Mouse (Mus musculus) left cerebral cortex, postnatal 14 days (tissue): ENCODE measurements at regions not wholly inside any gene's neighbourhood (a gene's known extent, or its start where the extent isn't known, plus 50 kb on each side); places are given as distances from the start of the nearest gene placed in this dataset.

Source experiments
- DNase-seq, 2 experiments: peaks; one replicate each; pipeline ENCODE4 v3.0.0; 2021 to 2022; ENCODE audit warnings: low spot score in 2 of 2, mixed read lengths in 1 of 2
- intact Hi-C: fragments of 180-260 bp; cut with DNase I; formaldehyde crosslinking; loops from one replicate; pipeline ENCODE4 v1.15.1; 2025

DNA sequence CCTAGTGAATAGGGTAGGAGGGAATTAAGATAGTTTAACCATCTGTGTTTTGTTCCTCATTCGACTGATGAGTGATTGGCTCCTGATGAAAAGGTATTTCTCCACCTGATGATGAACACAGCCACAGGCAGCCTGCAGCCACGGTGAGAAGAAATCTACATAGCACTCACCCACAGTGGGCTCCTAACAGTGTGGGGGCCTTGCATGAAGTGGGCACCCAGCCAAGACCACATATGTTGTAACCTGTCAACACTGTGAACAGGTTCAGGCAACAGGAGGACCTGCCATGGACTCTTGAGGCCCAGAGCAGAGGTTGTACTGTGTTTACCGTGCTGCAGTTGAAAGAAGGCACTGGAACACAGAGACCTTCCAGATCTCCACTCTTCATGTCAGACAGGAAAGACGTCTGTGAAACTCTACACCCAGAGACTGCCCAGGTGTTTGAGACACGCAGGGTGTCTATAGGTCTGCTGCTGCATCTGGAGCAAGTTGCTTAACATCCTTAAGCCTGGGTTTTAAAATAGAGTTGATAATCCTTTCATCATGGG is 251.8 kb downstream of the Gm826 start:
- intact Hi-C loops: no loop called here
- no peak for DNase-seq

DNA sequence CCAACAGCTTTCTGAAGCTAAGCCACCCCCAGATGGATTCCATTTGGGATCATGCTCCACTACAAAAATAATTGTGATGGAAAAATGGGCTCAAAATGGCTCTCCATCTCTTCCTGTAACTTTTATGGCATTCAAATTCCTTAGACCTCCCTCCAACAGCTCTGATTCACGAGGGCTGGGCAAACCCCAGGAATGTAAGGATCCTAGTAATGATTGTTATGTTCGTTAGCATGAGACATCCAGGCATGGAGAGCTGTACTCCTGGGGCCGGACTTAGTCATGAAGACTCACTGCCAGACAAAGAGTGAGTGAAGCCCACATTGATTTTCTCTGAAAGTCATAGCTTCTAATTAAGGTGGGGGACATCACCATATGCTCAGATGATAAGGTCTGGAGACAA is 258.3 kb downstream of the Gm826 start:
- intact Hi-C loops: no loop called here
- no peak for DNase-seq

DNA sequence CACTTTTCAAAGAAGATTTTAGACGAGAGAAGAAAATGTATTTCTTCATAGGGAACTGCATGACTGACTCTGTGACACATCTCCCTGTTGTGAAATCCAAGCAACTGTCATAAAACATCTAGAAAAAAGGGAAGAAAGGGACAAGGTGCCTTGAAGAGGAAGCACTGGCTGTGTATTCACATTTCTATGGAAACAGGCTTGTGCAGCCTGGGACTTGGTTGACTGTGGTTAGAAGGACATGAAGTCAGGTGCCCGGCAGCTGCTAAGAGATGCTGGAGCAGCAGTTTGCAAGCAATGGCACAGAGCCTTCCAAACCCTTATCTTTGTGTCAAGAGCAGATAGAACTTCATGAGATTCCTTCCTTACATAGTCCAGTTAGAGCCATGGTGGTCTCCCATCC is 263.5 kb downstream of the Gm826 start:
- DNase-seq: peak in 1 of 2 experiments; percentile 7
- intact Hi-C loops: no loop called here

DNA sequence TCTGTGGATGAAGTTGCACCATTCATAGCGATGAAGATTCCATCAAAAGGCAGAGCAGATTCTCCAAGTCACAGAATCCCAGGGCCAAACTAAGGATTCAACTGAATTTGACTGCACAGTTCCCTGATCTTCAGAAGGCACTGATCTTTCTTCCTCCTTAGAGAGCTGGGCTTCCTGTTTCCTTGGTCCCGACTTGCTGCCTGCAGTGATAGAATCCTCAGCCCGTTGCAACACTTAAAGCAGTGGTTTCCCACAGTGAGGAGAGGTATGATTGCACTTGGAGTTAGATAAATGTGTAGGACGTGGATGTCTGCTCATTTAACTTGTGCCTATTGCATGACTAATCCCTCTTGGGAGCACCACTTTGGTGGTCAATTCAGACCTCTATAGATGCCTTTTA is 265.2 kb downstream of the Gm826 start:
- intact Hi-C loops: no loop called here
- DNase-seq: no peak

DNA sequence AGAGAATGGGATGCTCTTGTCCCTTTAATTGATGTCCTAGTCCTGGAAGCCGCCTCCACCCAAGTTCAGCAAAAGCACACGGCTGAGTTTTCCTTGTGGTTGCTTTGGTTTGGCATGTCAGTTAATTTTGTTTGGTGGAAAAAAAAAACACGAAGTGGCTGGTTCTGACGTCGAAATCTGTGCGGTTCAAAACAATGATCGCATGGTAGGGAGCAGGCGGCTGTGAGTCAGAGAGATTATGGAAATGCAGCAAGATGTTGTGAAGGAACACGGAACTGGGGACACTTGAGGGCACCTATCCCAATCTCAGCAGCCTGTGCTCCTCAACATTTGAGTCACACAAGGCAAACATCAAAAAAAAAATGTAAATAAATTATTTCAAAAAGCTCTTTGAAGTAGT is 266.1 kb downstream of the Gm826 start:
- intact Hi-C loops: no loop called here
- DNase-seq: no peak

- intact Hi-C loops: no loop called here
- peak; percentile 19 to 45 for DNase-seq
These were observed 267.3 kb downstream of the Gm826 start for GRCm38 (mm10) chr2:160066491-160067303.

DNA sequence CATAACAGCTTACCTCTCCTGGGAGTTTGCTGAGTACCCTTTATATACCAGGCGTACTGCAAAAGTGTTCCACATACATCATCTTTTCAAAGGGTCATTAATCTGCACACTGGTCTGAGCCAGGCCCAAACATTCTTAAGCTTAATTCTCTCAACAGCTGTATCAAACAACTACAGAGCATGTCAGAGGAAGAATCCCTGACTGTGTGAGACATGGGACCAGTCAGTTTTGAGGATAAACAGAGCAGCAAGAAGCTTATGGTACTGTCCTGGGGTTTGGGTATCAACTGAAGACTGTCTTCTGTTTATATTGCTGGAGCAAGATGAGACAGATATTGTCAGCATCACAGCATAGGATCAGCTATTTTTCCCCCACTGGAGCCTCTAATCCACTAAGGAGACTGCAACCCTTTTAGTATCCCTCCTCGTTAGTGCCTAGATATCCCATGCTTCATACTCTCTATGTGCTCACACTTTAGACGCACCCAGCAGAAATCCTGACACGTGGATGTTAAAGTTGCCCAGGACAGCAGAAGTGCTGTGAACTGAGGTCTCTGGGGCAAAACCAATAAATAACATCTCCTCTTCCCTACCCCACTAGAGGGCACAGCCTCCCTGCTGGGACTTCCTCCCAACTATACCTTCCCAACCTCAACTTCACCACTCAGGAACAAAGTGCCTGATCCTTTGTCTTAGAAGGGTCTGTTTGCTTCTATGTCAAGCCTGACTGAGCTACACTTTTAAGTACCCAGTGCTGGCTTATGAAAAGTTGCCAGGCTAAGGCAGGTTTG is 271.6 kb downstream of the Gm826 start:
- intact Hi-C loops: loop anchor here (5.0 kb wide), 1 partner anchor 305 kb away; the partner anchor contains the start of gene Mafb
- DNase-seq: no peak

GRCm38 (mm10) chr2:160060091-160060490 is 273.9 kb downstream of the Gm826 start:
- intact Hi-C loops: loop anchor here (5.0 kb wide), 1 partner anchor 307 kb away; the partner anchor contains the start of gene Mafb
- DNase-seq: no peak

GRCm38 (mm10) chr2:160057211-160057610 is 276.8 kb downstream of the Gm826 start:
- intact Hi-C loops: no loop called here
- DNase-seq: no peak

DNA sequence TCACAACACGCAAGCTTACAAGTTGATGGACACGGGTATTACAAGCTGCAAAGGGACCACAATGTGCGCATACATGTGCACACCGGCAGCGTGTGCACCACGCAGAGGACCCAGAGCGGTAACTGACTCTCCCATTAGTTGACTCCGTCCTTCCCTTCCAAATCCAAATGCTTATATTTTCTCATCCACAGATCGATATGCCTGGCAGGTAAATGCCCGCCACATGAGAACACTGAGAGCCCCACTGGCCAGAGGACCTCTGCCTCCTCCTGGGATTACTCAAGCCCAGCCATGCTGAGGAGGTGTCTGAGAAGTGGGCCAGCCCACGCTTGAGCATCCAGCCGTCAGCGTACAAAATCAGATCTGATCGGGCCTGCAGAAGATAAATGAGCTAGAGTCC is 279.6 kb downstream of the Gm826 start:
- intact Hi-C loops: no loop called here
- DNase-seq: no peak

- intact Hi-C loops: no loop called here
- no peak for DNase-seq
These were observed 285.7 kb downstream of the Gm826 start for GRCm38 (mm10) chr2:160048286-160048685.

DNA sequence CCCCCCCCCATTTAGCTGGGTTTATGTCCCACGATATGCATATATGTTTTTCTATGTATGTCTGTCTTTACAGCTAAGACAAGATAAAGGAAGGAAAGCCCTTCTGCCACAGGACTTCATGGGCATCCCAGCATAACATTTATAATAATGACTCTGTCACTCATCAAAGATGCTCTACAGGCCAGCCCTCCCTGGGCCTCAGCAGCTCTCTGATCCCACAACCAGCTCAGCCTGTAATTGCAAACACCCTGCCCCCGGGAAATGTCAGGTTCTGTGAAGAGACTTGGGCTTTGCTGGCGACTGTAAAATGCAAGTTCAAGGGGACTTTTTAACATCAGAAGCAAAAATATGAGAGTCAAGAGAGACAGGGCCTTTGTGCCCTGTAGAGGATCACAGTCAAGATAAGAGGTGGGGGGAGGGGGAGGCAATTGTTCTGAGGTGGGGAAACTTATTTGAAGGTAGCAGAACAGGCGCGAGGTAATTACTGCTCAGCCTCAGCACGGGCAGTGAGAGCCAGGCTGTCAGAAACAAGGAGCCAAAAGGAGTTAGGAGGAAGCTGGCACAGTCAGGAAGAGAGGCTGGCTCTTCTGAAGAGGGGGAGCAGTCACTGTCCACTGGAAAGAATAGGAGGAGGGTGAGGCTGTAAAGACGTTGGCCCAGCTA is 286.9 kb downstream of the Gm826 start:
- no peak for DNase-seq
- intact Hi-C loops: no loop called here

DNA sequence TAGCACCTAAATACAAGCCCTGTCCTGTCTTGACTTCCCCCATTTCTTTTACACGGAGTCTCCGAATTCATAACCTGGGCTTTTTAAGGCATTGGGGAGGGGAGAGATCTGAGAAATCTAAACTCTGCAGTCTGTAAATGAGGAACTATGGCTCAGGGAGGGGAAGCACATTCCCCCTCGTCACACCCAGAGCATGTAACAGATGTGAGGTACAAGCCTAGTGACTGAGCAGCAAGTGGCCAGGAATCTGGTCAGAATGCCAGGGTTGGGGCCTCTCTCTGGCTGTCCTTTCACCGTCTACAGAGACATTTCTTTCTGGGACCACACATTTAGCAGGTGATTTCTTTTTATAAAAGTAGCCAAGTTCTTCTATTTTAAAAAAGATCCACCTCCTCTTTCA is 289.4 kb downstream of the Gm826 start:
- DNase-seq: no peak

GRCm38 (mm10) chr2:160044184-160044583 is 289.8 kb downstream of the Gm826 start:
- intact Hi-C loops: no loop called here
- no peak for DNase-seq

More for the DNA sequence above, 289.4 kb downstream of the Gm826 start:
- intact Hi-C loops: no loop called here

GRCm38 (mm10) chr2:160029432-160029831 is 304.5 kb downstream of the Gm826 start:
- no peak for DNase-seq
- intact Hi-C loops: no loop called here

DNA sequence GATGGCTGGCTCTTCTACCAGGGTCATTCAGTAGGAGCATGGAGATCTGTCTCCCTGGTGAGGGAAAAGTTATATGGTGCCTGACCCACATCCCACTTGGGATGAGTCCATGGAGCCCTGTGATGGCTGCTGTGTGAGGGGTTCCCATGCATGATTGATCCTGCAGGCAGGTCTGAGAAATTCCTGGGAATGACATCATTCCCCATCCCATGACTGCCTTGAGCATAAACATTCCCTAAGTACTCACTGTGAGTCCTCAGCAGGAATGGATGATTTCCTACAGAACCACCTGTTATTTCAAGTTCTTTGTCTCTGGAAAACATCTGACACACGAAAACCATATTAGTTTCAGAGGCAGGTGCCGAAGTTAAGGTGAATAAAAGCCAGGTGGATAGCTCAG is 305.5 kb downstream of the Gm826 start:
- intact Hi-C loops: no loop called here
- DNase-seq: no peak

DNA sequence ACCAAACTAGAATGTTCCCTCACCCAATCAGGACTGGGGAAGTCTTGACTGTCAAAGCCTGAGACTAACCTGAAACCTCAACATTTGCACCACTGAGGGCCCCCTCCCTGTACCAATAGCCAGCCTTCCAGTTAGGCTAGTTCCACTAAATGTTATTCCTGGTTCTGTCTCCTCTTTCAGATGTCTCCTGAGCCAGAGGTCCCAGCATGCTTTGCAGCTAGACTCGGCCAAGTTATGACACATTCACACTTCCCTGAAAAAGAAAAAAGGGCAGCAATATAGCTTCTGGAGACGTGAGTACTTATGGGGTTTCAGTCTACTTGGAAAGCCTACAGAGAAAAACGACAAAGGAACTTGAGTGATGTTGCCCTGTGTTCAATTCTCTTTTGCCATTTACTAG is 308.1 kb downstream of the Gm826 start:
- no peak for DNase-seq
- intact Hi-C loops: no loop called here

DNA sequence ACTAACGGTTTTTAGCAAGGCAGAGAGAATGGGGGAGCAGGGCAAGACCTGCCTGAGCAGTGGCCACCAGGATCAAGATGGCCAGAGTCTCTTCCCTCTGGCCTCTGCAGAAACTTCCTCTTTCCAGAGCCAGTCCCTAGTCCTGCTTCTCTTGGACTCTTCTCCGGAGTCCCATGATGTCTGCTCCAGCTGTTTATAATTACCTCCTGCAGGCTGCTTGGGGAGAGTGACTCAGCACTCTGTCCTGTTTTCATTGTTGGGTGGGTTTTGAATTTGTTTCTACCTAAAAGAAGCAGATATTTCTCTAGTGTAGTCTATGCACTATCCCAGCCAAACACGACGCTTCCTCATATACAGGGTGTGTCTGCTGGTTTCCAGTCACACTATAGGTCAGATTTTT is 312.4 kb downstream of the Gm826 start:
- DNase-seq: no peak
- intact Hi-C loops: no loop called here

GRCm38 (mm10) chr2:160020876-160021275 is 313.1 kb downstream of the Gm826 start:
- no peak for DNase-seq
- intact Hi-C loops: no loop called here
